Mouse (Mus musculus) heart, embryonic 11.5 days (tissue): ENCODE results near the gene Ccdc97. TPM values are rescaled to one million over a fixed set of nuclear protein-coding genes. Genes with fewer than 3 reads are reported as not detected.
"Not testable (repeated sequence)": the region's sequence is repeated elsewhere in the genome, so short reads cannot be mapped to it uniquely, and the experiment has no call there.

Experiments
- ATAC-seq: fragments of 200-750 bp; cut with Nextera tagmentation; replicated peaks from 2 replicates; pipeline ENCODE4 v1.8.0; 2017; ENCODE audit warnings: moderate library complexity; ENCODE audit not compliant: insufficient number of reproducible peaks, low FRiP score, low TSS enrichment
- H3K27ac ChIP-seq: fragments of 300-500 bp; sonication (generic); 2 replicates; pipeline ENCODE4 v1.5.1; 2014; ENCODE audit warnings: mild to moderate bottlenecking, low read depth, low read length
- H3K27me3 ChIP-seq: fragments of 300-500 bp; sonication (generic); 2 replicates; pipeline ENCODE4 v1.6.1; 2014; ENCODE audit warnings: mild to moderate bottlenecking, low read length, mixed read lengths; ENCODE audit not compliant: control insufficient read depth, insufficient read depth
- H3K36me3 ChIP-seq: fragments of 300-500 bp; sonication (generic); 2 replicates; pipeline ENCODE4 v1.6.1; 2014; ENCODE audit warnings: mild to moderate bottlenecking, low read length, moderate library complexity, mixed read lengths; ENCODE audit not compliant: control insufficient read depth, insufficient read depth
- H3K4me1 ChIP-seq: fragments of 300-500 bp; sonication (generic); 2 replicates; pipeline ENCODE4 v1.6.1; 2014; ENCODE audit warnings: low read length; ENCODE audit not compliant: control insufficient read depth, insufficient read depth
- H3K4me2 ChIP-seq: fragments of 300-500 bp; sonication (generic); 2 replicates; pipeline ENCODE4 v1.6.1; 2014; ENCODE audit warnings: mild to moderate bottlenecking, moderate library complexity
- H3K4me3 ChIP-seq: fragments of 300-500 bp; sonication (generic); 2 replicates; pipeline ENCODE4 v1.5.1; 2014; ENCODE audit warnings: low read depth, low read length
- H3K9ac ChIP-seq: fragments of 300-500 bp; sonication (generic); 2 replicates; pipeline ENCODE4 v1.6.1; 2014; ENCODE audit warnings: mild to moderate bottlenecking, low read depth, low read length, moderate library complexity
- H3K9me3 ChIP-seq: fragments of 300-500 bp; sonication (generic); replicated peaks from 2 replicates; pipeline ENCODE4 v1.6.1; 2016; ENCODE audit warnings: low read length; ENCODE audit not compliant: control insufficient read depth
- WGBS: fragments of 180-500 bp; shearing (Covaris S2); extraction: QIAGEN DNeasy Blood & Tissue Kit; methylation state at CpG from one replicate; pipeline ENCODE4 v1.1.7; 2014; ENCODE audit not compliant: insufficient replicate concordance; 5-methylcytosine and 5-hydroxymethylcytosine counted together
- polyA plus RNA-seq: library from polyadenylated mRNA; unstranded; fragments of >200 nt; fragmentation: Nextera tagmentation; extraction: Ambion mirVana; gene quantifications from 2 replicates; pipeline ENCODE4 v1.2.1, GENCODE M21; 2014

The Ccdc97 gene
- polyA plus RNA-seq, 1 experiment from 2014 or later, result 25.6 TPM

- no peak overlapping the region for H3K27ac ChIP-seq
Observed at GRCm38 (mm10) chr7:25731294-25732055, 12.6 kb upstream of the Ccdc97 start.

GRCm38 (mm10) chr7:25729862-25730261 is 11.0 kb upstream of the Ccdc97 start:
- ATAC-seq, result no peak
- no peak overlapping the region for H3K4me3 ChIP-seq
- H3K9me3 ChIP-seq, result no peaks in the 10 kb centered on the region
- H3K27me3 ChIP-seq, result no peaks in the 10 kb centered on the region
- H3K27ac ChIP-seq, result 0 out of 2 replicates have a peak overlapping the region, but pooled peaks have one; percentile 22
- peaks cover 82% of the 10 kb centered on the region for H3K36me3 ChIP-seq
- H3K4me2 ChIP-seq, result no peak overlapping the region
- WGBS, result 92% methylated on average over 2 of the region's 2 CpGs
- no peaks in the 10 kb centered on the region for H3K4me1 ChIP-seq
- no peak overlapping the region for H3K9ac ChIP-seq

More at GRCm38 (mm10) chr7:25731294-25732055, 12.6 kb upstream of the Ccdc97 start:
- Histone ChIP-seq H3K36me3 (peaks cover 77% of the 10 kb centered on the region), H3K9me3 (no peaks in the 10 kb centered on the region), H3K27me3 (no peaks in the 10 kb centered on the region), H3K4me2 (no peak overlapping the region), H3K4me1 (no peaks in the 10 kb centered on the region), H3K9ac (no peak overlapping the region), H3K4me3 (no peak overlapping the region)
- 81% methylated on average over 8 of the region's 8 CpGs for WGBS
- ATAC-seq, result no peak

- no peaks in the 10 kb centered on the region for H3K9me3 ChIP-seq
- WGBS, result 45% methylated on average over 2 of the region's 2 CpGs
- no peak for ATAC-seq
- H3K4me3 ChIP-seq, result no peak overlapping the region
- no peak overlapping the region for H3K9ac ChIP-seq
- 0 out of 2 replicates have a peak overlapping the region, but pooled peaks have one; percentile 22 for H3K27ac ChIP-seq
- H3K27me3 ChIP-seq, result no peaks in the 10 kb centered on the region
- H3K4me2 ChIP-seq, result no peak overlapping the region
- no peaks in the 10 kb centered on the region for H3K4me1 ChIP-seq
- H3K36me3 ChIP-seq, result peaks cover 82% of the 10 kb centered on the region
Observed at GRCm38 (mm10) chr7:25729396-25729795, 10.5 kb upstream of the Ccdc97 start.

GRCm38 (mm10) chr7:25727800-25728199 is 8.9 kb upstream of the Ccdc97 start:
- ATAC-seq, result no peak
- Histone ChIP-seq H3K4me1 (no peaks in the 10 kb centered on the region), H3K36me3 (peaks cover 79% of the 10 kb centered on the region), H3K4me2 (no peak overlapping the region), H3K27ac (no peak overlapping the region), H3K27me3 (no peaks in the 10 kb centered on the region), H3K9ac (no peak overlapping the region), H3K9me3 (no peaks in the 10 kb centered on the region), H3K4me3 (no peak overlapping the region)
- WGBS, result 89% methylated on average over 5 of the region's 5 CpGs

- Histone ChIP-seq H3K27ac (no peak overlapping the region), H3K4me1 (no peaks in the 10 kb centered on the region), H3K4me3 (no peak overlapping the region), H3K9me3 (no peaks in the 10 kb centered on the region), H3K9ac (no peak overlapping the region), H3K4me2 (no peak overlapping the region), H3K36me3 (peaks cover 76% of the 10 kb centered on the region), H3K27me3 (no peaks in the 10 kb centered on the region)
- ATAC-seq, result no peak
- WGBS, result 84% methylated on average over 19 of the region's 19 CpGs
Observed at GRCm38 (mm10) chr7:25725886-25726285, 7.0 kb upstream of the Ccdc97 start.

- H3K4me3 ChIP-seq, ATAC-seq, H3K9ac ChIP-seq, H3K4me2 ChIP-seq, H3K9me3 ChIP-seq, H3K27me3 ChIP-seq: not testable (repeated sequence)
- Histone ChIP-seq H3K27ac (peak overlapping the region; percentile 18; the same call in 1 of the 2 replicates), H3K36me3 (peaks cover 44% of the 10 kb centered on the region), H3K4me1 (peaks cover 13% of the 10 kb centered on the region)
Observed at GRCm38 (mm10) chr7:25721776-25722175, 2.9 kb upstream of the Ccdc97 start.

- no peak overlapping the region for H3K4me2 ChIP-seq
- WGBS, result 92% methylated on average over 5 of the region's 5 CpGs
- peaks cover 13% of the 10 kb centered on the region for H3K4me1 ChIP-seq
- no peaks in the 10 kb centered on the region for H3K9me3 ChIP-seq
- peaks cover 36% of the 10 kb centered on the region for H3K36me3 ChIP-seq
- no peak for ATAC-seq
- H3K27ac ChIP-seq, result no peak overlapping the region
- no peak overlapping the region for H3K9ac ChIP-seq
- H3K27me3 ChIP-seq, result no peaks in the 10 kb centered on the region
- H3K4me3 ChIP-seq, result no peak overlapping the region
Observed at GRCm38 (mm10) chr7:25720760-25721159, 1.9 kb upstream of the Ccdc97 start.

- no peak for ATAC-seq
- H3K27me3 ChIP-seq, result no peaks in the 10 kb centered on the region
- H3K9me3 ChIP-seq, result no peaks in the 10 kb centered on the region
- no peak overlapping the region for H3K4me3 ChIP-seq
- H3K9ac ChIP-seq, result no peak overlapping the region; the same call in 1 of the 2 replicates
- peak overlapping the region; percentile 41; the same call in 1 of the 2 replicates for H3K27ac ChIP-seq
- peaks cover 13% of the 10 kb centered on the region for H3K4me1 ChIP-seq
- H3K36me3 ChIP-seq, result peaks cover 35% of the 10 kb centered on the region
- 61% methylated on average over 10 of the region's 10 CpGs for WGBS
- H3K4me2 ChIP-seq, result peak overlapping the region; percentile 88
Observed at GRCm38 (mm10) chr7:25719761-25720610, 1.1 kb upstream of the Ccdc97 start.
